Mouse (Mus musculus) cerebellum, adult 9-11 months (tissue): ENCODE measurements at regions not wholly inside any gene's neighbourhood (a gene's known extent, or its start where the extent isn't known, plus 50 kb on each side); places are given as distances from the start of the nearest gene placed in this dataset.
"Not testable (repeated sequence)": the region's sequence is repeated elsewhere in the genome, so short reads cannot be mapped to it uniquely, and the experiment has no call there.

Experiments used
- DNase-seq: peaks from one replicate; pipeline ENCODE4 v3.0.0; 2022

GRCm38 (mm10) chrX:99732526-99732925 lies 88.3 kb upstream of the Tmem28 start:
- DNase-seq, result no peak

DNA sequence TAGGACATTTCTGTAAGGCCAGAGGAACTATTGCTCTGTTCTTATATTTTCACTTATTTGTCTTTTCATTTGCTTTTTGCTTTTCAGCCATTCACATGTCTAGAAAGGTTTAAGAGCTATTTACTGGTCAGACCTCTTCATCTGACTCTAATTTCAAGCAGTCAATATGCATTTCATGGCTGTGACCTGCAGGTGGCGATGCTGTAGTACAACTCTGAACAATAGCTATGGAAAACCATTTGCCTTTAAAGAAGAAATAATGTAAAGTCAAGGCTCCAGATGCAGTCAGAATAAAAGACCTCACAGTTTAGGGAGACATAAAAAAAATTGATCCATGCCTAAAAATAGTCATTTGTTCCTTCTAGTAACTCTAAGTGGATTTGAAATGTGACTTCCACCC lies 95.7 kb upstream of the Tmem28 start:
- peak; percentile 1 for DNase-seq

DNA sequence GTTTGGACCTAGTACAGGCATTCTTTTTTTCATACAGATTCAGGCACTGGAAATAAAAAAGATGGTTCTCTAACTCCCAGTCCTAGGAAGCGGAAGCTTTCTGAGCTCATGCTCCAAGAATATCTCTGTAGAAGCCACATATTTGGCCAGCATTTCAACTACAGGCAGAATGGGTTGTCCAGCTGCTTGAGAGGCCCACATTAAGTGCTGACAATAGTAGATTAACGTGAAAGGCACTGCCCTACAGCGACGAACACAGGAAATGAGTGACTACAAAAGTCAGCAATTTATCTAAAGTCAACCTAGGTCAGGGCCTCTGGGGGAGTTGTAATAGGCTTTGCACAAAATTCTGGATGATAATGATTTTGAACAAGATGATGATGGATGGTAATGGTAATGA lies 125.5 kb upstream of the Tmem28 start:
- no peak for DNase-seq

DNA sequence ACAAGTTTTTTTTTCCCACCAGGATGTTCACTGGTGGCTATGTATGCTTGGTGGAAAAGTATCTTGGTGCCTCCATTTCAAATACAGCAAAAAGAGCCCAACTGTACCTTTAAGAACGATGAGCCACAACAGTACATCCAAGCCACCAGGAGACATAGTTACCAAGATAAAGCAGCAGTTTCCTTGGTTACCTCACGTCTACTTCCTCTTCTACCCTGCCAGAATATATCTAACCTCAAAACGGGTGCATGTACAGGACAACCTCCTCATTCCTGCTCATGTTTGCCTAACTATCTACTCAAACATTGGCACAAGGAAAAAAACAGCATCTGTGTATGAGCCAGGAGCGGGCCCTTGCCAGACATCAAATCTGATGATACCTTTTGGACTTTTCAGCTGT lies 129.8 kb upstream of the Tmem28 start:
- DNase-seq, result no peak

GRCm38 (mm10) chrX:99689761-99690160 lies 131.1 kb upstream of the Tmem28 start:
- no peak for DNase-seq

- DNase-seq, result not testable (repeated sequence)
These were observed 138.3 kb upstream of the Tmem28 start for GRCm38 (mm10) chrX:99682491-99682890.

GRCm38 (mm10) chrX:99667596-99667995 lies 153.2 kb upstream of the Tmem28 start:
- DNase-seq, result no peak

- no peak for DNase-seq
These were observed 158.3 kb upstream of the Tmem28 start for GRCm38 (mm10) chrX:99662566-99662965.

- no peak for DNase-seq
These were observed 161.2 kb upstream of the Tmem28 start for GRCm38 (mm10) chrX:99659496-99660140.

GRCm38 (mm10) chrX:99657790-99658451 lies 162.9 kb upstream of the Tmem28 start:
- DNase-seq, result peak; percentile 23

- no peak for DNase-seq
These were observed 163.8 kb upstream of the Tmem28 start for GRCm38 (mm10) chrX:99656988-99657387.

DNA sequence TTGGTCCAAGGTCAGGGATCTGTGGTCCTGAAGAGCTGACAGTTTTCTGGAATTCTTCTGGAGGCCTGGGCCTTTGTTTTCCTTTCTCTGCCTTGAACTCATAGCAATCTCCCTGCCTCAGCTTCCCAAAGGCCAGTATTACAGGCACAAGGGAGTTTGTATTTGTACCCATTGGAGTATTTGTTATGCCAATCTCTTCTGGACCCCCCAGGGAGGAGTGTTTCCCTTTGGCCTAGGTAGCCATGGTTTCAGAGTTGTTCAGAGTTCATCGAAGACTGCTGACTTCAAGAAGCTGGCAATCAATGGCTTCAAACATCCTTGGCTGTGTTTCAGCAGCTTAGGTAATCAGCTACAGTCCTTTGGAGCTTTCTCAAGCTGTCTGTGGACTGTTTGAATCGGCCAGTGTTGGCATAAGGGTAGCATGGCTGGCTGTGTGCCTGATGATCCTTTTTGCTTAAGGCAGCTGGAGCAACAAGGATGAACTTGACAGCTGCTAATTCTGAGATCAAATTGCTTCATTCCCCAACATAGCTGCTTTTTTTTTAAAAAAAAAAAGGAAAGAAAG lies 161.2 kb upstream of the Pja1 start:
- no peak for DNase-seq

GRCm38 (mm10) chrX:99624515-99625179 lies 153.6 kb upstream of the Pja1 start:
- no peak for DNase-seq

- no peak for DNase-seq
These were observed 141.2 kb upstream of the Pja1 start for GRCm38 (mm10) chrX:99612130-99612759.

DNA sequence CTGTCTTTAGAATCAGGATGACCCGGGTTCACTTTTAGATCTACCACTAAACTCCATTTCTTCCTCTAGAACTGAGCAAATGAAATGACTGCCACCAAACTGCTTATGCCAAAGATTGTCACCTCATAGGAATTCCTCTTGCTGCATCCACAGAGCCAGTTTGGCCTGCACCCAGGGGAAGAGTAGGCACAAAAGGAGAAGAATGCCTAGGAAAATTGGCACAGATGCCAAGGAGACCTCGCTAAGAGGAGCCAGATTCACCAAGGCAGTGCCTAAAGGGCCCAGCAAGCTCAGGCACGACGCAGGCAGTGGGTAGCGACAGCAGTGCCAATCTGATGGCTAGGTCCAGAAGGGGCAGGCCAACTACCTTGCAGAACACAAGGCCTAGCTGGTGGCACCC lies 139.0 kb upstream of the Pja1 start:
- DNase-seq, result no peak

GRCm38 (mm10) chrX:99609591-99609990 lies 138.5 kb upstream of the Pja1 start:
- no peak for DNase-seq

DNA sequence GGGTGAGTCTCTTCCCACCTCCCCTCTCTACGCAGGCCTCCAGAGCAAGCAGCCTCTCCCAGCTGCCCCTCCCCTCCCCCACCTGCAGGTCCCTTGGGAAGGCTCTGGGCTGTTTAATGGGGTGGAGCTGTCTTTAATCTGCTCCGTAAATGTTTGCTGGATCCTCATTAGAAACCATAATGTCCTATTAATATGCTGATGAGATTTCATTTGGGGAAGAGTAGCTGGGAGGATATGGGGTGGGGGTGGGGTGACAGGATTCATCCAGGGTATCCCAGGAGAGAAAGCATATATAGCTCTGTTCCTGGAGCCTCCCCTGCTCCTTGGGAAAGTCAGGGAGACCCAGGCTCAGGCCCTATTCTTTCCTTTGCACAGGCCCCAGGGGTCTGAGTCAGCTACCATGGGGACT lies 137.2 kb upstream of the Pja1 start:
- DNase-seq, result no peak

DNA sequence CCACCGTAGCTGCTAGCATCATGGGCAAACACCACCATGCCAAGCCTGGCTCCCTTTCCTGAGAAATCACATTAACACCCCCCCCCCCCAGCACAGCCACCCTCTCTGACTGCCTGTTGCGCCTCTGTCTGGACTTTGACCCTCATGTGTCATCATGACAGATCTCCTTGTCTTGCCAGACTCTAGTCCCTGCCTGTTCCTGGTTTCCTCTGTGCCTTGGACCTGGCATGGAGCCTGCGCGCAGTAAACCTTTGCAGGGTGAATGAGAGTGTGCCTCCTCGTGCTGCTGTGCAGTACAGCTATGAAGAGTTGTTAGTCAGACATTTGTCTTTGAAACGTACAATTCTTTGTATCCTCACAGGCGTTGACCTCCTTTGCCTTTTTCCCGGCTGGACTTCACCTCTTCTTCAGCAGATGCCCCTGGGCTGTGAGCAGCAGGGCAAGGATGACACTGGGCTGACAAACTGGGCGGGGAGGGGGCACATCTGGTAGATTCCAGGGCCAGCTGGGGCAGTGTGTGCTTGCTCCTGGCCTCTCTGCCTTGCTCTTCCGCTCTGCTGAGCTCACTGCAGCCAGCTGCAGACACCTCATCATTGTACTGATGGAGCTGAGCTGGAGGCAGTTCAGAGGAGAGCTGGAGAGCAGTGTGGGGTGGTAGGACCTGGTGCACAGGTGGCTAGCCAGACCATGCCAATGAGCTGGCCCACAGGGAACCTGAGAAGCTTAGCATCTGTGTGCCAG lies 134.2 kb upstream of the Pja1 start:
- no peak for DNase-seq

- DNase-seq, result no peak
These were observed 132.6 kb upstream of the Pja1 start for GRCm38 (mm10) chrX:99603714-99604113.

DNA sequence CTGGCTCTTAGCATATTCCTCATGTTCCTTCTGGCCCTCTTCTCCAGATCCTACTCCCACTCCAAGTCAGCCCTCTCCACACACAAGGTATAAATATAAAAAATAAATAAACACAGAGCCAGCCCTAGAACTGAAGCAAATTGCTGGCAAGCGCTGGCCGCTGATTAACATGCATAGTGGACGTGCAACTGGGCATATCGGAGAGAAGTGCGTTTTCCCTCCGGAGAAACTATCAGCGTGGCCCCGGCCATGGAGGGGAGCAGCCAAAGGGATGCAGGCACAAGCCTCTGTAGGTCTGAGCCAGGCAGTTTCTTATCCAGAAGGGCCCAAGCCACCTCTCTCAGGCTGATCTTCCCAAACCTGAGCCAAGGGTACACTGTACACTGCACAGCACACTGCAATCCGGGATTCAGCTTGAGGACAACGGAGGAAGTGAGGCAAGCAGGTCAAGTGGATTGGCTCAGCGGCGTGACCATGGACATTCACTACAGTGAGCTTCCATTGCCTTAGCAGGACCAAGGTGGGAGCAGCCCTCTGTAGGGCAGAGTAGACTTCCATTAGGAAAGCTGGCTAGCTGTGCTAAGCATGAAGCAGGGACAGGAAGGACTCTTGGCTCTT lies 131.3 kb upstream of the Pja1 start:
- no peak for DNase-seq

- DNase-seq, result no peak
These were observed 124.4 kb upstream of the Pja1 start for GRCm38 (mm10) chrX:99595493-99595892.

DNA sequence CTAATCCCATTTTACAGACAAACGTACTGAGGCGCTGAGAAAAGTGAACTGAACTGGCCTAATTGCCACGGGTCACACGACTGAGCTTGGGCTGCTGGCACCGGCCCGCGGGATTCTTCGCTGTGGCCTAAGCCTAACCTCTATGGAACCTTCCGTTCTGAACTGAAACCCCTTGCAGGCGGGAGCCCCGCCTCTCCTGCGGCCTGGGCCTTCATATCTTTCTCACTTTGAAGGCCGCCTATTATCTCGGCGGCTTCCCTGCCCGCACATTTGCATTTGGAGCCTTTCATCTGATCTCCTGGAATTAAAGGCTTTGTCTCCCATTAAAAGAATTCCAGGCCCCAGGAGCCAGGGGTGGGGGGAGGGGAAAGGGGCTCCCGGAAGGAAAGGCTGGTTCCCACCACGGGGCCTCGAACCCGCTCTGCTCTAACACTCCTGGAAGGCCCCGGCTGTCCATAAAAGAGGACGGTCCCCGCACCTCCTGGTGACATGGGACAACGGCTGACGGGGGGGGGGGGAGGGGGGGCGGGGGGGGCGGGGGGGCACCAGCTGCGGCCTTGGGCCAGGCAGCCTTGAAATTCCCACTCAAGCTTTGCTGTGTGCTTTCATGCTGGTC lies 122.9 kb upstream of the Pja1 start:
- no peak for DNase-seq
